Mouse (Mus musculus) heart, postnatal 0 days (tissue): ENCODE measurements at regions not wholly inside any gene's neighbourhood (a gene's known extent, or its start where the extent isn't known, plus 50 kb on each side); places are given as distances from the start of the nearest gene placed in this dataset.

Source experiments
- ATAC-seq: fragments of 200-750 bp; cut with Nextera tagmentation; 2 replicates; pipeline ENCODE4 v1.8.0; 2017; ENCODE audit warnings: low read depth, moderate number of reproducible peaks, moderate library complexity; ENCODE audit not compliant: insufficient read depth
- DNase-seq: peaks from one replicate; pipeline ENCODE4 v3.0.0-alpha.2; 2016; ENCODE audit warnings: low spot score
- H3K27ac ChIP-seq: fragments of 300-500 bp; sonication (generic); 2 replicates; pipeline ENCODE4 v1.5.1; 2014; ENCODE audit warnings: low read depth, mild to moderate bottlenecking
- H3K27me3 ChIP-seq: fragments of 300-500 bp; sonication (generic); 2 replicates; pipeline ENCODE4 v1.6.1; 2014; ENCODE audit warnings: low read length, mixed read lengths; ENCODE audit not compliant: control insufficient read depth, insufficient read depth
- H3K36me3 ChIP-seq: fragments of 300-500 bp; sonication (generic); replicated peaks from 2 replicates; pipeline ENCODE4 v1.6.1; 2014; ENCODE audit warnings: low read length, mixed read lengths; ENCODE audit not compliant: control insufficient read depth, insufficient read depth
- H3K4me1 ChIP-seq: fragments of 300-500 bp; sonication (generic); 2 replicates; pipeline ENCODE4 v1.6.1; 2014; ENCODE audit warnings: antibody characterized with exemption; ENCODE audit not compliant: control insufficient read depth, insufficient read depth
- H3K4me2 ChIP-seq: fragments of 300-500 bp; sonication (generic); 2 replicates; pipeline ENCODE4 v1.6.1; 2014; ENCODE audit warnings: low read depth, mild to moderate bottlenecking, low read length, moderate library complexity
- H3K4me3 ChIP-seq: fragments of 300-500 bp; sonication (generic); 2 replicates; pipeline ENCODE4 v1.5.1; 2014; ENCODE audit warnings: low read depth, low read length
- H3K9ac ChIP-seq: fragments of 300-500 bp; sonication (generic); replicated peaks from 2 replicates; pipeline ENCODE4 v1.6.1; 2014; ENCODE audit warnings: low read depth, low read length, mixed read lengths
- H3K9me3 ChIP-seq: fragments of 300-500 bp; sonication (generic); replicated peaks from 2 replicates; pipeline ENCODE4 v1.6.1; 2016; ENCODE audit warnings: low read length; ENCODE audit not compliant: control insufficient read depth
- CTCF ChIP-seq: IDR thresholded peaks from 2 replicates; pipeline ENCODE4 v1.5.1; 2016; ENCODE audit warnings: antibody characterized with exemption, control low read depth, low read depth
- EP300 ChIP-seq: IDR thresholded peaks from 2 replicates; pipeline ENCODE4 v1.6.1; 2016; ENCODE audit warnings: antibody characterized with exemption, low read depth
- WGBS: fragments of 180-500 bp; shearing (Covaris S2); extraction: QIAGEN DNeasy Blood & Tissue Kit; methylation state at CpG from one replicate; pipeline ENCODE4 v1.1.7; 2014; 5-methylcytosine and 5-hydroxymethylcytosine counted together

DNA sequence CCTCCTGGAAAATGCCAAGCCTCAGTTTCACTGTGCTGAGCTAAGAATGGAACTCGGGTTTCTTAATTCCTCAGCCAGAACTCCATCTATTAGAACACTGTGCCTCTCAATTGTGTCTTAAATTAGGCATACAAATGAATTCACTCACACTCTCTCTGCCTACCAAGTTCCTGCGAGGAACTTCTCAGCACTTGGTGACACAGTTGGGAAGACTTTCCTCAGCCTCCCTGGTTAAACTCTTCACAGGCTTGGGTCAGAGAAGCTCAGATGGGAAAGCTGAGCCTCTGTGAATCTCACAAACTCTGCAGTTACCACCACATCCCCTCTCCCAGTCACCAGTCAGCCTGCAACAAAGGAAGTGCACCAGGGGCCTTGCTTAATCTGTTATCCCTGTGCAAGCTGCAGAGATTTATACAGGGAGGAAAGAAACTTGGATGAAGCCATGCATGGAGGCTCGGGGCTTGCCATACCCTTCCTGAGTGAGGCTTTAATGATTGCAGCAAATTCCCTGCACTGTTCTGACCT lies 188.9 kb upstream of the Cnr1 start:
- no peak overlapping the region for H3K4me3 ChIP-seq
- no peaks in the 10 kb centered on the region for H3K9me3 ChIP-seq
- no peaks in the 10 kb centered on the region for H3K27me3 ChIP-seq
- no peaks in the 10 kb centered on the region for H3K36me3 ChIP-seq
- H3K4me2 ChIP-seq, result no peak overlapping the region
- DNase-seq (no peak), ATAC-seq (no peak)
- TF ChIP-seq EP300, result no peak
- no peak for TF ChIP-seq CTCF
- WGBS, result 53% methylated on average over 3 of the region's 3 CpGs
- H3K4me1 ChIP-seq, result no peaks in the 10 kb centered on the region
- no peak overlapping the region for H3K9ac ChIP-seq
- H3K27ac ChIP-seq, result no peak overlapping the region

DNA sequence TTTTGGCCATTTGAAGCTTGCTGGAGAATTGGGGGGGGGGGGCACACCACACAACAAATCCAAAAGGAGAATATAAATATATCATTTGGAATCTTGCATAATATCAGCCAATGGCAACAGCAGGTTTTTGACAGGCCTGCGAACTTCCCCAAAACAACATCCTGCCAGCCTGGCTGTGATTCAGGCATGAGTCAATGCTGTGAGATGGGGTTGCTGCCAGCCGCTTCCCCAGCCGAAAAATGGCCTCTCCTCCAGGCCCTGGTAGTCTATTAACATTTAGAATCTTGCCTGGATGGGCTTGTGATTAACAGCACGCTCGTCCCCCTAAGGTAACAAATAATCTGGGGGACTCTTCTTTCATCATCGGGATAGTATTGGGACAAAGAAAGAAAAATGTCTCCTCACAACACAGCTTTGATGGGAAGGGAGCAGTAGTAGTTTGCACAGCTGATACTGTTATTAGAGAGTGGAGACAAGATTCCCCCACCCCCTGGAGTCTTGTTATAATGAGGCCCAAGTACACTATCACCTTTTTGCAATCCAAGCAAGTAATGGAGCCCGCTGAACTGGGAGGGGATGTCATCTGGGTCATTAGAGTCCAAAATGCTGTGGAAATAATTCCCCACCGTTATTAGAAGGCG lies 188.2 kb upstream of the Cnr1 start:
- no peak for ATAC-seq
- DNase-seq, result no peak
- no peaks in the 10 kb centered on the region for H3K27me3 ChIP-seq
- no peak overlapping the region for H3K4me2 ChIP-seq
- WGBS, result 79% methylated on average over 9 of the region's 9 CpGs
- no peak overlapping the region for H3K9ac ChIP-seq
- H3K27ac ChIP-seq, result no peak overlapping the region
- TF ChIP-seq EP300, result no peak
- TF ChIP-seq CTCF, result no peak
- no peaks in the 10 kb centered on the region for H3K4me1 ChIP-seq
- H3K9me3 ChIP-seq, result no peaks in the 10 kb centered on the region
- no peak overlapping the region for H3K4me3 ChIP-seq
- no peaks in the 10 kb centered on the region for H3K36me3 ChIP-seq

DNA sequence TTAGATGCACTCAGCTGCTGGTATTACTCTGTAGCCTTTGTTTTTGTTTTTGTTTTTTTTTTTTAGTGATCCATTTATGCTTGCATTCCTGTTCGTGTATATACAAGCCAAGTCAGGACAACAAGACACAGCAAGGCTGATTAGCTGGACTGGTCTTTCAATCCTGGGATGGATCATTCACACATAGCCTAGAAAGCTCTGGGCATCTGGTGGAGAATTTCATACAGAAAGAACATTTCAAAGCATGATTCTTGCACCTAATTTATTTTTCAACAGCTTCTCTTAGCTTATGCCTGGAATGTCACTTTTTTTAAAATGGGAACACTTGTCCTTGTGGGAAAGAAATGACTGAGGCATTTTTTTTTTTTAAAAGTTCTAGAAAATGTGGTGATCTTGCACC lies 187.1 kb upstream of the Cnr1 start:
- H3K9ac ChIP-seq, result no peak overlapping the region
- WGBS, result 75% methylated on average over 1 of the region's 1 CpGs
- ATAC-seq, result no peak

DNA sequence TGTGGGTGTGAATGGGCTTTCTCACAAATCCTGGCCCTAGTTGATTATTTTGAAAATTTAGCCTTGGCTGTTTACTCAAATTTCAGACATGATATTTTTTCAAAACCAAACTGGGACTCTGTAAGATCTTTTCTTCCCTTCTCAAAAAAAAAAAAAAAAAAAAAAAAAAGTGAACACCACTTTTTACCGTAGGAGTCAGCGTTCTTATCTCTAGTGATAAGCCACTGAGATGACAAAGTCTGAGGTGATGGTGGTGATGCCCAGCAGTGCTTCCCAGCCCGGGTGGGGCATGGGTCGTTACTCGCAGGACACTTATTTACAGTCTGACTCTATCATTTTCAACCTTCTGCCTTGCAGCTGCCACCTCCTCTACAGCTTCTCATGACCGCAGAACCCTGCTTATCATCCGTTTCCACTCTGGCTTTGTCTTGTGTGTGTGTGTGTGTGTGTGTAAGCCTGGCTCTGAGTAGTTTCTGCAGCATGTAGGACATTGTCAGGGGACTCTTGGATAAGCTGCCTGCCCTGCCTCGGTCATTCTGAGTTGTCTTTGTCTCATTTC lies 186.5 kb upstream of the Cnr1 start:
- Histone ChIP-seq H3K4me2 (no peak overlapping the region), H3K9ac (no peak overlapping the region), H3K27ac (no peak overlapping the region), H3K36me3 (no peaks in the 10 kb centered on the region), H3K27me3 (no peaks in the 10 kb centered on the region), H3K4me3 (no peak overlapping the region), H3K9me3 (no peaks in the 10 kb centered on the region), H3K4me1 (no peaks in the 10 kb centered on the region)
- no peak for DNase-seq
- no peak for TF ChIP-seq CTCF
- no peak for TF ChIP-seq EP300
- ATAC-seq, result no peak
- WGBS, result 14% methylated on average over 8 of the region's 8 CpGs

More for the DNA sequence above, 187.1 kb upstream of the Cnr1 start:
- Histone ChIP-seq H3K27ac (no peak overlapping the region), H3K4me3 (no peak overlapping the region), H3K36me3 (no peaks in the 10 kb centered on the region), H3K4me2 (no peak overlapping the region), H3K27me3 (no peaks in the 10 kb centered on the region), H3K4me1 (no peaks in the 10 kb centered on the region), H3K9me3 (no peaks in the 10 kb centered on the region)
- no peak for DNase-seq
- TF ChIP-seq EP300 (no peak), CTCF (no peak)

DNA sequence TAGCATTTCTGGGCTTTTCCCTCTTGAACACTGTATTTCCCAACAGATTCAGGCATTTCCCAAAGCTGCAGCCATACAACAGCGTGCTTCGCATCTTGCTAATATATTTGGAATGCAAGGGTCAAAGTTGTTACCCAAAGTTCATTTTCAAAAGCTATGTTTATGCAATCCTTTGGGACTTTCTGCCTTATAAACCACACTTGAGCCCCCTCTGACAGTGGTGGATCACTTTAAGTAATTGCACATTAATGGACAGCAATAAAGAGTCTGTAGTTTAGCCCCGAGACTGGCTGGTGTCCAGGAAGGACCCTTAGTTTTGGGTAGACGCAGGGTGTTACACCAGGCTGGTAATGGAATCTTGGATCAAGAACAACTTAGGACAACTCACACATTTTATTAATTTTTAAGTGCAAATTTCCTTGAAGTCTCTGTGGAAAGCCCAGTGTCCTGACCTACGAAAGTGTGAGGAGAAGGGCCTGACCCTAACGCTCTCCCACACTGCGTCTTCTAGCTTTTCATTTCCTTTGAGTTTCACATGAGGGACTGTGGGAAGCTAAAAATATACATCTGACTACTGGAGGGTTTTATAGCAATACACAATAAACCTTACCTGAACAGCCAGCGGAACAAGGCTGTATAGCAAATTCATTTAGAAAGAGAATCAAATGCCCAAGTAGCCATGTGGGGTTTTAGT lies 185.0 kb upstream of the Cnr1 start:
- 85% methylated on average over 8 of the region's 8 CpGs for WGBS
- no peak overlapping the region for H3K9ac ChIP-seq
- no peaks in the 10 kb centered on the region for H3K4me1 ChIP-seq
- no peak overlapping the region for H3K4me3 ChIP-seq
- no peak overlapping the region for H3K4me2 ChIP-seq
- DNase-seq (no peak), ATAC-seq (no peak)
- H3K27ac ChIP-seq, result no peak overlapping the region
- no peaks in the 10 kb centered on the region for H3K27me3 ChIP-seq
- no peaks in the 10 kb centered on the region for H3K36me3 ChIP-seq
- TF ChIP-seq EP300, result no peak
- no peak for TF ChIP-seq CTCF
- H3K9me3 ChIP-seq, result no peaks in the 10 kb centered on the region
